Mouse (Mus musculus): ENCODE measurements around the gene Emg1.
"Not testable (repeated sequence)": the region's sequence is repeated elsewhere in the genome, so short reads cannot be mapped to it uniquely, and the experiment has no call there.

Gene Emg1

DNA sequence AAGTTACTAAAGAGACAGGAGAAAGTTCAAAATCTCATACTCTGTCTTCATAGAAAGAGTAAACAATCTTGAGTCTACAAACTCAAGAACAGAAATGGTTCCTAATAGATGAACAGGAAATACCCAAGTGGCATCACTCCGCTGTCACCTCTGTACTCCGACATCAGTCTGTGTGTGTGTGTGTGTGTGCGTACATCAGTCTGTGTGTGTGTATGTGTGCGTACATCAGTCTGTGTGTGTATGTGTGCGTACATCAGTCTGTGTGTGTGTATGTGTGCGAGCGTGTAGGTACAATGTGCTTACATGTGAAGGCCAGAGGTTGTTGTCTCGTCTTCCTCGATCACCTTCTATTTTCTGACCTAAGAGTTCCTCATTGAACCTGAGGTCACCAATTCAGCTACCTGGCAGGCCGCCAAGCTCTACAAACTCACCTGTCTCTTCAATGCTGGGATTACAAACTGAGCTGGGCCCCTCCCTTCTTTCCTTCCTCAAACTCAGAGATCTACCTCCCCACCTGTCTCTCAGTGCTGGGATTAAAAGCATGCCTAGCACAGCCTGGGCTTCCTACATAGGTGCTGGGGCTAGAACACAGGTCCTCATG, 3.6 kb downstream of the Emg1 start:
- no peak for DNase-seq (ENCODE audit: low read depth, low spot score)

GRCm38 (mm10) chr6:124706061-124706627, 5.8 kb downstream of the Emg1 start:
- no peak for DNase-seq (ENCODE audit: low read depth, low spot score)

DNA sequence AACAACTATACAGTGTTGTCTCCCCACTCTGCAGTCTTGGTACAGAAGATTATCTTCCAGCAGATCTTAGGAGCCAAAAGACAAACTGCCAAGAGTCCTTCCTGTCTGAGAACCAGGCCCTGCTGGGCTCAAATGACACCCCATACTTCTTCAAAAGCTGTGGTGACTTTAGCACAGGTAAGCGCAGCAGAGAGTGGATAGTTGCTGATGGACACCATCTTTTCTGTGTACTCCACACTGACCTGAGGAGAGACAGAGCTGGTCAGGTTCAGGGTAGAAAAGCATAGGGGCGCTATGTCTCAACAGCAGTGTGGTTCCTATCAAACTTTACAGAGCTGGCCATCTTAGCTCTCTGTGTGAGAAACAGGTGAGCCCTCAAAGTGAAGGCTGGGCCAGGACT, 7.6 kb downstream of the Emg1 start:
- no peak for DNase-seq (ENCODE audit: low read depth, low spot score)

DNA sequence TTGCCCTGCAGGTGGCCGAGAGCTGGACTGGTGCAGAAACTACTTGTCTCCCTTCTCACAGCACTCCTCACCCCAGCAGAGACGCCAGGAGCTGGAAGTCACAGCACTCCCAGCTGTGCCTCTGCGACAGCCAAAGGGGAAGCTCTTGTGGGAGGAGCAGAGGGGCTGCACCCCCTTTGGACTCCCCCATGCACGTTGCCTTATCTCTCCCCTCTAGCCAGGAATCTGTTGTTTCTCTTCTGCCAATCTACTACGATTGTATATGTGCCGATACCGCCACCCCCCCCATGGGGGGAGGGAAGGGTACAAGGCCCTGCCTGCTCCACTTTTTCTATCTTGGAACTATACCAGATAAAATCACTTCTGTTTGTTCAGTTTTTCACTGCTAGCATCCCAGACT, 8.2 kb downstream of the Emg1 start:
- no peak for DNase-seq (ENCODE audit: low read depth, low spot score)

- DNase-seq (ENCODE audit: low read depth, low spot score): peak; percentile 95
Measured at GRCm38 (mm10) chr6:124702784-124703103, 9.2 kb downstream of the Emg1 start.

GRCm38 (mm10) chr6:124702102-124702783, 9.7 kb downstream of the Emg1 start:
- no peak for DNase-seq (ENCODE audit: low read depth, low spot score)

GRCm38 (mm10) chr6:124701338-124701737, 10.6 kb downstream of the Emg1 start:
- peak; percentile 60 for DNase-seq (ENCODE audit: low read depth, low spot score)

DNA sequence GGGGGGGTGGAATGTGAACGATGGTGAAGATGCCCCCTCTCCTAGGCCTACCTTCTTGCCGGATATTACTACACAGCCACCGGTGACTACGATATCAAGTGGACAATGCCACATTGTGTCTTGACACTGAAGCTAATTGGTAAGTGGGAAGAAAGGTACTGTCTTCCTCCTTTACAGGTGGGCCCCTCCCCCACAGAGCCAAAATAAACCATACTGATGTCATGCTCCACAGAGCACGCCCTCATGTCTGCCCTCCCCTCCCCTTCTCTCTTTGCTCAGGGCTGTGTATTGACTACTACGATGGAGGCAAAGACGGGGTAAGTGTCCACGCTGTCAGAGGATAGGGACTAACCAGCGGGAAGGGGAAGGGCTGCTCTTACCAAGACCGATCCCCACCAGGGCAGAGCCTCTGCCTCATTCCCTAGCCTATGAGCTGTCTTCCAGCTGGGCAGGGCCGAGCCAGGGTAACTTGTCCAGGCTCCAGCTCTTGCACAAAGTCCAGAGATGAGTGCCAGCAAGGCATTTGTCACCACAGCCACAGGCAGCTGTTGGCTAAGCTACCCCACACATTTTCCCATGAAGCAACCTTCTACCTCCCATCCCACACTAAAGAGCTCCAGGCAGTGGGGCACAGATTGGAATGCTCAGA, 11.9 kb downstream of the Emg1 start:
- no peak for DNase-seq (ENCODE audit: low read depth, low spot score)

DNA sequence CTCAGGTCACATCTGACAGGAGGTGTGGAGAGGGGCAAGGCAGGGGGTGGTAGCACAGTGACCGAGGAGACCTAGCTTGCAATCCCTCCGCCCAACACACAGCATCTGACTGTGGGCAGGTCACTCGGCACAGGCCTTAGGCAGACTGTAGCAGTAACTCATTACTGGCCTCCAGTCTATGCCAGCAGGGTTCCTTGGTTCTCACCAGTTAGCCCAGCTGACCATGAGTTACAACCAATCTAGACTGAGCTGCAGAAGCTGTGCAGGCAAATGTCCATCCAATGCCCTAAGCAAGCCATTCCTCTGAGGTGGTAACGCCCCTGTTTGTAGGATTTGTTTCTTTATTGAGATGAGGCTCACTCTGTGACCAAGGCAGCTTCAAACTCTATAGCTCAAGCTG, 12.6 kb downstream of the Emg1 start:
- no peak for DNase-seq (ENCODE audit: low read depth, low spot score)

- no peak for DNase-seq (ENCODE audit: low read depth, low spot score)
Measured at GRCm38 (mm10) chr6:124698751-124699150, 13.2 kb downstream of the Emg1 start.

- no peak for DNase-seq (ENCODE audit: low read depth, low spot score)
Measured at GRCm38 (mm10) chr6:124696441-124697150, 15.4 kb downstream of the Emg1 start.

- no peak for DNase-seq (ENCODE audit: low read depth, low spot score)
Measured at GRCm38 (mm10) chr6:124694166-124694955, 17.6 kb downstream of the Emg1 start.

GRCm38 (mm10) chr6:124693243-124693981, 18.6 kb downstream of the Emg1 start:
- DNase-seq (ENCODE audit: low read depth, low spot score): no peak

DNA sequence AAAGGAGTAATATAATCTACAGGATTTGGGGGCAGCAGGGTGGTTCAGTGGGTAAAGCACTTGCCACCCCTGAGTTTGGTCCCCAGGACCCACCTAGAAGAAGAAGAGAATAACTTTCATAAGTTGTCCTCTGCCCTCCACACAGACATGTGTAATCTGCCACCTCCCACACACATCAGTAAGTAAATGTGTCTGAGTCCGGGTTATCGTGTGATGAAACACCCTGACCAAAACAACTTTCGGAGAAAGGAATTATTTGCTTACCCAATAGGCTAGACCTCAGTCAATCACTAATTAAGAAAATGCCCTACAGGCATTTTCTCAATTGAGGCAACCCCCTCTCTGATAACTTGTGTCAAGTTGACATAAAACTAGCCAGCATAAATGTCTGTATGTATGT, 21.5 kb downstream of the Emg1 start:
- no peak for DNase-seq (ENCODE audit: low read depth, low spot score)

DNA sequence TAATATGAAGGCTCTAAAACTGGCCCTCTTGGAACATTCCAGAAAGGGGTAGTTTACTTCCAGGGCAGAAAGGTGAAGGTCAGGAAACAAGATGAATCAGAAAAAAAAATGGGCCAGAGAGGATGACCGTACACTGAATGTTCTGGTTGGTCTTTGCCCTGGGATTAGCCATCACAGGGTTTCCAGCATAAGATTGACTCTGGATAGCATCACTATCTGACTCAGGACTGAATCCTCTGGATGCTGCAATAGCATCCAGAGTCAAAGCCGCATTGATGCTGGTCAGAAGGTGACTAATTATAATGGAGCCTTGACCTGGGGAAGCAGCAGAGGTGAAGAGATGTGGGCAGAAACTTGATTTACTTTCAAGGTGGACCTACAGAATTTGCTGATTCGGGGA, 23.0 kb downstream of the Emg1 start:
- no peak for DNase-seq (ENCODE audit: low read depth, low spot score)

- DNase-seq (ENCODE audit: low read depth, low spot score): no peak
Measured at GRCm38 (mm10) chr6:124688151-124688758, 23.7 kb downstream of the Emg1 start.

- not testable (repeated sequence) for DNase-seq (ENCODE audit: low read depth, low spot score)
Measured at GRCm38 (mm10) chr6:124686644-124687043, 25.3 kb downstream of the Emg1 start.

DNA sequence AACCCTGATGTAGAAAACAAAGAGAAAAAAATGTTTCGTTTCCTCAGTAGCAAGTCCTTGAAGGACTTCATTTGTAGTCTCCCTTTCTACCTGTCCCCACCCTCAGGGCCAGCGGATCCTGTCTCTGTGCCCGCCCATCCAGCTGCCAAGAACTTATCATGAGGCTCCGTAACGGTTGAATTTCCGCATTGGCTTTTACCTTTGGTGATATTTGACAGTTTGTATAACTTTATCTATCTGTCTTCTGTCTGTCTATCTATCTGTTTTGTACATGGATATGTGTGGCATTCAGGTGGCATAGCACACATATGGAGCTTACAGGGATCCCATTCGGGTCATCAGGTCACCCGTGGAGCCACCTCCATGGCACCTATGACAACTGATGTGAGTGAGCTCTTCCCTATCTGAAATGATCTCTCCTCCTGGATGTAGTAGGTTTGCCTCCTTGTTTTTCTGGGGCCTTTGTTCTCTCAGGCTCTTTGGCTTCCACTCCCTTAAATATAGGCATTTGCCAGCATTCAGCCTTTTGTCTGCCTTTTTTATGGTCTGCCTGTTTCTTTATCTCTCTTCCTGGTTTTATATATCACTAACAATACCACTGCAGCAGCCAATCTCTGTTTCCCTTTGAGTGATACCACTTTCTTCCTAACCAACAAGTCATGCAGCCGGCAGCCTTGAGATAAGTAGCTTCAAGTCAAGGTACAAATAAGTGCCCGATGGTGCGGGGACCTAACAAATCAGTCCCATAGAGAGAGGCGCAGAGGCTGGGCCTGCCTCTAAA, 26.2 kb downstream of the Emg1 start:
- DNase-seq (ENCODE audit: low read depth, low spot score): no peak

DNA sequence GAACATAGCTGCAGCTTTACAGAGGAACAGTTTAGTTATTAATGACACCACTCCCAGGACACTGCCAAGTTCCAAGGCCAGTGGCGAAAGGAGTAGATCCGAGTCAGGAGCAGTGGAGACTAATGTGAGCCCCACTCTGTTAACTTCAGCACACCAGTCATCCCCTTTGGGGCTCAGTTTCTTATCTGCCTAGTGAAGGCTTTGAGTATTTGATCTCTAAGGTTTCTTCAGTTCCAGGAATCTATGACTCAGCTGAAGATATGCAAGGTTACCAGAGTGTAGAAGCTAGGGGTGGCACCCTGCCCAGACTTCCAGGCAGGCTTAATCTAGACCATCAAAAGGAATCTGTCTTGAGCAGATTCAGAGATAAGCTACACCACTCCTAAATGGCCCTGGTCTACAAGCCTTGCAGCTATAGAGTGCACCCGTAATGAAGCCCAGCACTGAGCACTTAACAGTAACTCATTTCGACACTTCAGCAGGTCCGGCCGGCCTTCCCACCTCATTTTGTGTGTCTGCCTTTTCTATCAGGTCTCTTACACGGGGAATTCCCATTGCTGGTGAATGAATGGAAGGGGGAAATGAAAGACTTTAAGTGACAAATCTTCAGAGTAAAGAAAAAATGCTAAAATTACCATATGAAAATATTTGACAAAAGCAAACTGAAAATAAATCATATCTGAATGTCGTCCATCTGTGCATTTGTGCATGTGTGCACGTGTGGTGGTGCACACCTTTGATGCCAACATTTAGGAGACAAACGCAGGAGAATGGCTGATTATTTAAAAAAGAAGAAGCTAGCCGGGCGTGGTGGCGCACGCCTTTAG, 28.2 kb downstream of the Emg1 start:
- DNase-seq (ENCODE audit: low read depth, low spot score): no peak
